Mouse (Mus musculus) heart, postnatal 0 days (tissue): ENCODE results near the gene Ccdc58. TPM values are rescaled to one million over a fixed set of nuclear protein-coding genes. Genes with fewer than 3 reads are reported as not detected.

Experiments
- ATAC-seq: fragments of 200-750 bp; cut with Nextera tagmentation; 2 replicates; pipeline ENCODE4 v1.8.0; 2017; ENCODE audit warnings: low read depth, moderate number of reproducible peaks, moderate library complexity; ENCODE audit not compliant: insufficient read depth
- DNase-seq: peaks from one replicate; pipeline ENCODE4 v3.0.0-alpha.2; 2016; ENCODE audit warnings: low spot score
- H3K27ac ChIP-seq: fragments of 300-500 bp; sonication (generic); 2 replicates; pipeline ENCODE4 v1.5.1; 2014; ENCODE audit warnings: low read depth, mild to moderate bottlenecking
- H3K27me3 ChIP-seq: fragments of 300-500 bp; sonication (generic); 2 replicates; pipeline ENCODE4 v1.6.1; 2014; ENCODE audit warnings: low read length, mixed read lengths; ENCODE audit not compliant: control insufficient read depth, insufficient read depth
- H3K36me3 ChIP-seq: fragments of 300-500 bp; sonication (generic); replicated peaks from 2 replicates; pipeline ENCODE4 v1.6.1; 2014; ENCODE audit warnings: low read length, mixed read lengths; ENCODE audit not compliant: control insufficient read depth, insufficient read depth
- H3K4me1 ChIP-seq: fragments of 300-500 bp; sonication (generic); 2 replicates; pipeline ENCODE4 v1.6.1; 2014; ENCODE audit warnings: antibody characterized with exemption; ENCODE audit not compliant: control insufficient read depth, insufficient read depth
- H3K4me2 ChIP-seq: fragments of 300-500 bp; sonication (generic); 2 replicates; pipeline ENCODE4 v1.6.1; 2014; ENCODE audit warnings: low read depth, mild to moderate bottlenecking, low read length, moderate library complexity
- H3K4me3 ChIP-seq: fragments of 300-500 bp; sonication (generic); 2 replicates; pipeline ENCODE4 v1.5.1; 2014; ENCODE audit warnings: low read depth, low read length
- H3K9ac ChIP-seq: fragments of 300-500 bp; sonication (generic); replicated peaks from 2 replicates; pipeline ENCODE4 v1.6.1; 2014; ENCODE audit warnings: low read depth, low read length, mixed read lengths
- H3K9me3 ChIP-seq: fragments of 300-500 bp; sonication (generic); replicated peaks from 2 replicates; pipeline ENCODE4 v1.6.1; 2016; ENCODE audit warnings: low read length; ENCODE audit not compliant: control insufficient read depth
- CTCF ChIP-seq: IDR thresholded peaks from 2 replicates; pipeline ENCODE4 v1.5.1; 2016; ENCODE audit warnings: antibody characterized with exemption, control low read depth, low read depth
- EP300 ChIP-seq: IDR thresholded peaks from 2 replicates; pipeline ENCODE4 v1.6.1; 2016; ENCODE audit warnings: antibody characterized with exemption, low read depth
- WGBS: fragments of 180-500 bp; shearing (Covaris S2); extraction: QIAGEN DNeasy Blood & Tissue Kit; methylation state at CpG from one replicate; pipeline ENCODE4 v1.1.7; 2014; 5-methylcytosine and 5-hydroxymethylcytosine counted together
- polyA plus RNA-seq: library from polyadenylated mRNA; unstranded; fragments of >200 nt; fragmentation: Nextera tagmentation; extraction: Ambion mirVana; gene quantifications from 2 replicates; pipeline ENCODE4 v1.2.1, GENCODE M21; 2015
- total RNA-seq: library from RNA; depleted of rRNA; stranded (reverse); fragments of >200 nt; gene quantifications from 2 replicates; pipeline ENCODE4 v1.2.3, GENCODE M21; 2014; ENCODE audit warnings: low replicate concordance

Ccdc58 gene
- total and polyA plus RNA-seq, 2 experiments from 2014 or later: 20.9 to 79.2 TPM

DNA sequence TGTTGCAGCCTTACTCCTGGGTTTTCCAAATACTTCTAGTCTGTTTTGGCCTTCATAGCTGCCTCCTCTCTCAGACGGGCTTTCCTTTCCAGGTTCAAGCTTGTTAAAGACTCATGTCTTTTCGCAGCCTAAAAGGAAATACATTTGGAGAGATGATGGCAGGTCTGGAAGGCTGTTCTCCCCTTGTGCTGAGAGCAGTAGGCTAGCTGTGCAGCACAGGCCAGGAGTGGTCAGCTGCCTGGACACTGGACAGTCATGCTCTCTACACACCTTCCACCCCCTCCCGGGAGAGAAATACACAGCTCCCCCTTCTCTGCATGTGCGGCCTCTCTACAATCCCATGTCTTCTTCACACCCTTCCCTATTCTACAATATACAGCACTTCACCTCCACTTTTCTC is 27.5 kb upstream of the Ccdc58 start:
- Histone ChIP-seq H3K9me3 (no peaks in the 10 kb centered on the region), H3K4me1 (peaks cover 14% of the 10 kb centered on the region), H3K27me3 (no peaks in the 10 kb centered on the region), H3K27ac (peak overlapping the region; percentile 54; the same call in 1 of the 2 replicates), H3K9ac (no peak overlapping the region), H3K4me3 (no peak overlapping the region), H3K4me2 (no peak overlapping the region), H3K36me3 (peaks cover 55% of the 10 kb centered on the region)
- no peak for ATAC-seq
- WGBS: 77% methylated on average over 4 of the region's 4 CpGs
- DNase-seq: no peak
- TF ChIP-seq CTCF (no peak), EP300 (no peak)

DNA sequence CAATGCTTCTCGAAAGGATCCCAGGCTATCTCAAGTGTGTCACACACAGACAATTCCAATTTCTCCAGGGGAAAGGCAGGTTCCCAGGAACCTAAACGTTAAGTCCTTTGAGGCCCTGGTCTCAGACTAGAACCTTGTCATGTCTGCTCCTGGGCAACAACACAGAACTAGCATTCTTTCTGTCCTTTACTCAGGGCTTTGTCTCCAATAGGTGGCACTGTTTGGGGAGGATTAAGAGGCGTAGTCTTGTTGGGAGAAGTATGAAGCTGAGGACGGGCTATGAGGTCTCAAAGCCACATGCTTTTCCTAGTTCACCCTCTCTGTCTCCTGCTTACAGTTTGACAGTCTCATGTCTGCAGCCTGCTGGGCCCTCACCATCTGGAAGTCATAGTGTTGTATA is 23.9 kb upstream of the Ccdc58 start:
- Histone ChIP-seq H3K27me3 (no peaks in the 10 kb centered on the region), H3K4me2 (no peak overlapping the region), H3K9me3 (no peaks in the 10 kb centered on the region), H3K4me3 (no peak overlapping the region), H3K4me1 (peaks cover 5% of the 10 kb centered on the region), H3K27ac (no peak overlapping the region), H3K36me3 (peaks cover 83% of the 10 kb centered on the region), H3K9ac (no peak overlapping the region)
- 85% methylated on average over 4 of the region's 4 CpGs for WGBS
- peak; percentile 4 for DNase-seq
- TF ChIP-seq CTCF (no peak), EP300 (no peak)
- no peak for ATAC-seq

DNA sequence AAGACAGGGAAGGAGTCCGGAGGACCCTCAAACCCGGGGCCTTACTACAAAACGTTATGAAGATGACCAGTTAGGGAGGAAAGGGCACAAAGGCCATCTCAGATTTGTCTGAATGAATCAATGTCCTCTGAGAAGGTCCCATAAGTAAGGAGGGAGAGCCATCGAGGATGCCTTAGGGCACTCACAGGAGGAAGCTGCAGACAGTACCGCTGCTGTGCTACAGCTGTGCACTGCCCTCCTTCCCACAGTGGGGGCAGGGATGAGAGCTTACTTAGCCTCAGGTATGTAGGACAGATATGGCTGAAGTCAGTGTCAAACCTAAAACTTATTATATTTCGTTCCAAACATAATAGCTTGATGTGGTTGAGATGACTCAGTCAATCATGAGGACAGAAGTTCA is 20.0 kb upstream of the Ccdc58 start:
- TF ChIP-seq EP300 (no peak), CTCF (no peak)
- 90% methylated on average over 6 of the region's 6 CpGs for WGBS
- peaks cover 51% of the 10 kb centered on the region for H3K36me3 ChIP-seq

DNA sequence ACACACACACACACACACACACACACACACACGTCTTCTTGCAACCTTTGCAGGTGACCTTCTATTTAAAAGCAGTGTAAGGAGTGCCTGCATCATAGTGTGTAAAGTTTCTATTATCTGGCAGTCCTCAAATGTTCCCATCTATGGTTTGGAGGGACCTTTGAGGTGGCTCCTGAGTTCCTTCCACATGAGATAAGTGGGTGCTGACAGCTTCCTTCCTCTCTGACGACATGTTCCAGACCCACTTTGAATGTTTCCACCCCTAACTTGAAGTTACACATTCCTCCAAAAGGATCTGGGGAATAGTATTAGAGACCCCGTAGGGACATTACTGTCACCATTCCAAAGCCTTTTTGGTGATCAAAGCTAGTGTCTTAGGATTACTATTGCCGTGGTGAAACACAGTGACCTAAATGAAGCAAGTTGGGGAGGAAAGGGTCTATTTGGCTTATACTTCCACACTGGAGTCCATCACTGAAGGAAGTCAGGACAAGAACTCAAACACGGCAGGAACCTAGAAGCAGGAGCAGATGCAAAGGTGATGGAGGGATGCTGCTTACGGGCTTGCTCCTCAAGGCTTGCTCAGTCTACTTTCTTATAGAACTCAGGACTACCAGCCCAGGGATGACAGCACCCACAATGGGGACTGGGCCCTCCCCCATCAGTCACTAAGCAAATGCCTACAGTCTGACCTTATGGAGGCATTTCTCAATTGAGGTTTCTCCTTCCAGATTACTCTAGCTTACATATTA is 17.8 kb upstream of the Ccdc58 start:
- H3K9me3 ChIP-seq: no peaks in the 10 kb centered on the region
- no peak overlapping the region for H3K9ac ChIP-seq
- ATAC-seq (peak; percentile 90), DNase-seq (peak; percentile 92)
- no peak overlapping the region for H3K4me2 ChIP-seq
- peaks cover 31% of the 10 kb centered on the region for H3K4me1 ChIP-seq
- H3K27me3 ChIP-seq: no peaks in the 10 kb centered on the region
- H3K27ac ChIP-seq: peak overlapping the region; percentile 76
- no peak overlapping the region for H3K4me3 ChIP-seq
- H3K36me3 ChIP-seq: peaks cover 31% of the 10 kb centered on the region
- 27% methylated on average over 6 of the region's 6 CpGs for WGBS
- peak; percentile 82; the same call in 1 of the 2 replicates for TF ChIP-seq EP300
- no peak for TF ChIP-seq CTCF

More for the DNA sequence above, 20.0 kb upstream of the Ccdc58 start:
- H3K27ac ChIP-seq: no peak overlapping the region; the same call in 1 of the 2 replicates
- H3K9me3 ChIP-seq: no peaks in the 10 kb centered on the region
- no peak overlapping the region for H3K9ac ChIP-seq
- H3K4me2 ChIP-seq: no peak overlapping the region
- H3K4me1 ChIP-seq: peaks cover 19% of the 10 kb centered on the region
- no peak for ATAC-seq
- H3K4me3 ChIP-seq: no peak overlapping the region
- no peak for DNase-seq
- H3K27me3 ChIP-seq: no peaks in the 10 kb centered on the region

DNA sequence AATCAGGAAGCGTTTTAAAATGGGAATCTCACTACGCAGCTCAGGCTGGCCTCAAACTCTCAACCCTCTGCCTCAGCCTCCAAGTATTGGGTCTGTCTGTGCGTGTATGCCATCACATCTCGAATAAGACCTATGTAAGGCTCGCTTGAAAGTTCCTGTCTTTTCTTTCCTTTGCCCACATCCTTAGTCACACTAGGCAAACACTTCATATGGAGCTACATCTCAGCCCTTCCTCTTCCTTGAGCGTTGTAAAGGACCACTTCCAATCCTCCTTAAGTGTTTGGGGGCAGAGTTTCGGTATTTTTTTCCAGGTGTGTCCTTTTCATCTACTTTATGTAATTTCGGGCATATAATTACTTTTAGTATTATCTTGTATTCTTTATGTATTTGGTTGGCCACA is 16.6 kb upstream of the Ccdc58 start:
- peaks cover 41% of the 10 kb centered on the region for H3K4me1 ChIP-seq
- peaks cover 18% of the 10 kb centered on the region for H3K36me3 ChIP-seq
- H3K4me2 ChIP-seq: no peak overlapping the region
- no peaks in the 10 kb centered on the region for H3K9me3 ChIP-seq
- H3K27ac ChIP-seq: peak overlapping the region; percentile 76; the same call in 1 of the 2 replicates
- TF ChIP-seq CTCF (no peak), EP300 (no peak)
- ATAC-seq (no peak), DNase-seq (no peak)
- WGBS: 94% methylated on average over 8 of the region's 8 CpGs
- H3K9ac ChIP-seq: no peak overlapping the region
- no peak overlapping the region for H3K4me3 ChIP-seq
- H3K27me3 ChIP-seq: no peaks in the 10 kb centered on the region

DNA sequence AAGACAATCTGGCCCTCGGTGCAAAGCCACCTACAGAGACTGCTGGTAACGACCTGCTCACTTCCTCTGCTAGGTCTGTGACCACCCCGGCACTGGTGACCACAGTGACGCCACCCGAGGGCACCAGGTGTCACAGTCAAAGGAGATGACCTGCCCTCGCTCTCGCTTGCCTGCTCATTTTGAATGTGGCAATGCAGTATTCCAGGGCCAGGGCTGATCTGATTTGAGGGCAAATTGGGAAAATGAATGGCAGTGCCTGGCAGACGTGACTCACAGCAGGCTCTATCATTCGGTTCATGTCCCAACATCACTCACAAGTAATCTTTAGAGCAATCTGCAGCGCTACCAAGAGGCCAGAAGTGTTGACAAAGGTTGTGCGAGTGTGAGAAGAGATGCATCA is 15.1 kb upstream of the Ccdc58 start:
- no peak for ATAC-seq
- H3K9ac ChIP-seq: no peak overlapping the region
- WGBS: 76% methylated on average over 11 of the region's 11 CpGs
- H3K27ac ChIP-seq: peak overlapping the region; percentile 28; the same call in 1 of the 2 replicates
- H3K4me2 ChIP-seq: no peak overlapping the region
- DNase-seq: no peak
- TF ChIP-seq CTCF: no peak
- no peak for TF ChIP-seq EP300
- no peaks in the 10 kb centered on the region for H3K9me3 ChIP-seq
- peaks cover 17% of the 10 kb centered on the region for H3K36me3 ChIP-seq
- H3K4me1 ChIP-seq: peaks cover 41% of the 10 kb centered on the region
- no peaks in the 10 kb centered on the region for H3K27me3 ChIP-seq
- H3K4me3 ChIP-seq: no peak overlapping the region
